Mouse (Mus musculus) liver, embryonic 13.5 days (tissue): Measurements from ENCODE around the gene Fam193a. TPM values are rescaled to one million over a fixed set of nuclear protein-coding genes. Genes with fewer than 3 reads are reported as not detected.

Source experiments
- ATAC-seq: fragments of 200-750 bp; cut with Nextera tagmentation; 2 replicates; pipeline ENCODE4 v1.8.0; 2017; ENCODE audit warnings: low read depth, mild to moderate bottlenecking, moderate number of reproducible peaks, moderate library complexity
- DNase-seq: peaks from one replicate; pipeline ENCODE4 v3.0.0; 2022
- H3K27ac ChIP-seq: fragments of 300-500 bp; sonication (generic); 2 replicates; pipeline ENCODE4 v1.5.1; 2015; ENCODE audit warnings: moderate library complexity, mild to moderate bottlenecking, inconsistent platforms
- H3K27me3 ChIP-seq: fragments of 300-500 bp; sonication (generic); 2 replicates; pipeline ENCODE4 v1.6.1; 2015; ENCODE audit warnings: mild to moderate bottlenecking, inconsistent platforms
- H3K36me3 ChIP-seq: fragments of 300-500 bp; sonication (generic); 2 replicates; pipeline ENCODE4 v1.6.1; 2015; ENCODE audit warnings: mild to moderate bottlenecking, inconsistent platforms
- H3K4me1 ChIP-seq: fragments of 300-500 bp; sonication (generic); replicated peaks from 2 replicates; pipeline ENCODE4 v1.6.1; 2015; ENCODE audit warnings: inconsistent platforms
- H3K4me2 ChIP-seq: fragments of 300-500 bp; sonication (generic); 2 replicates; pipeline ENCODE4 v1.6.1; 2015; ENCODE audit warnings: inconsistent platforms, mild to moderate bottlenecking, moderate library complexity
- H3K4me3 ChIP-seq: fragments of 300-500 bp; sonication (generic); replicated peaks from 2 replicates; pipeline ENCODE4 v1.5.1; 2015; ENCODE audit warnings: mild to moderate bottlenecking, inconsistent platforms
- H3K9ac ChIP-seq: fragments of 300-500 bp; sonication (generic); 2 replicates; pipeline ENCODE4 v1.6.1; 2015; ENCODE audit warnings: mild to moderate bottlenecking, inconsistent platforms
- H3K9me3 ChIP-seq: fragments of 300-500 bp; sonication (generic); replicated peaks from 2 replicates; pipeline ENCODE4 v1.6.1; 2016; ENCODE audit warnings: inconsistent platforms
- WGBS: fragments of 180-500 bp; shearing (Covaris S2); methylation state at CpG from one replicate; pipeline ENCODE4 v1.1.7; 2015; ENCODE audit not compliant: insufficient replicate concordance; 5-methylcytosine and 5-hydroxymethylcytosine counted together
- polyA plus RNA-seq: library from polyadenylated mRNA; unstranded; fragments of >200 nt; fragmentation: Nextera tagmentation; extraction: Ambion mirVana; gene quantifications from 2 replicates; pipeline ENCODE4 v1.2.1, GENCODE M21; 2015

Fam193a gene
- polyA plus RNA-seq, 1 experiment from 2014 or later, result 3.8 TPM

- peaks cover 39% of the 10 kb centered on the region for H3K36me3 ChIP-seq
- H3K27me3 ChIP-seq, result no peaks in the 10 kb centered on the region
- H3K9ac ChIP-seq, result no peak overlapping the region
- DNase-seq (no peak), ATAC-seq (no peak)
- no peaks in the 10 kb centered on the region for H3K9me3 ChIP-seq
- H3K4me2 ChIP-seq, result no peak overlapping the region
- H3K27ac ChIP-seq, result no peak overlapping the region
- H3K4me1 ChIP-seq, result peaks cover 50% of the 10 kb centered on the region
- 79% methylated on average over 6 of the region's 6 CpGs for WGBS
- no peak overlapping the region for H3K4me3 ChIP-seq
These were observed 29.5 kb upstream of the Fam193a start for GRCm38 (mm10) chr5:34340246-34340645.

GRCm38 (mm10) chr5:34352084-34352631 lies 17.6 kb upstream of the Fam193a start:
- Histone ChIP-seq H3K27me3 (no peaks in the 10 kb centered on the region), H3K9me3 (no peaks in the 10 kb centered on the region), H3K4me2 (no peak overlapping the region), H3K4me1 (0 out of 2 replicates have a peak, but pooled peaks cover 6% of the 10 kb centered on the region), H3K9ac (no peak overlapping the region), H3K36me3 (peaks cover 98% of the 10 kb centered on the region), H3K4me3 (no peak overlapping the region), H3K27ac (no peak overlapping the region)
- WGBS, result 87% methylated on average over 3 of the region's 3 CpGs
- no peak for ATAC-seq
- DNase-seq, result no peak

GRCm38 (mm10) chr5:34360261-34360660 lies 9.5 kb upstream of the Fam193a start:
- 86% methylated on average over 3 of the region's 3 CpGs for WGBS
- H3K27ac ChIP-seq, result no peak overlapping the region
- H3K4me3 ChIP-seq, result no peak overlapping the region
- no peaks in the 10 kb centered on the region for H3K4me1 ChIP-seq
- no peaks in the 10 kb centered on the region for H3K9me3 ChIP-seq
- H3K4me2 ChIP-seq, result no peak overlapping the region
- no peaks in the 10 kb centered on the region for H3K27me3 ChIP-seq
- DNase-seq, result no peak
- no peak for ATAC-seq
- H3K36me3 ChIP-seq, result peaks cover 67% of the 10 kb centered on the region
- no peak overlapping the region for H3K9ac ChIP-seq

- no peaks in the 10 kb centered on the region for H3K9me3 ChIP-seq
- H3K4me1 ChIP-seq, result no peaks in the 10 kb centered on the region
- H3K27me3 ChIP-seq, result no peaks in the 10 kb centered on the region
- no peak overlapping the region for H3K4me3 ChIP-seq
- H3K4me2 ChIP-seq, result no peak overlapping the region
- no peak overlapping the region for H3K27ac ChIP-seq
- H3K36me3 ChIP-seq, result peaks cover 43% of the 10 kb centered on the region
- H3K9ac ChIP-seq, result no peak overlapping the region
- ATAC-seq (no peak), DNase-seq (no peak)
These were observed 6.6 kb upstream of the Fam193a start for GRCm38 (mm10) chr5:34363115-34363514.

GRCm38 (mm10) chr5:34368551-34369290 lies 1.0 kb upstream of the Fam193a start:
- no peaks in the 10 kb centered on the region for H3K9me3 ChIP-seq
- peak overlapping the region; percentile 93 for H3K4me3 ChIP-seq
- peak overlapping the region; percentile 75 for H3K27ac ChIP-seq
- DNase-seq (no peak), ATAC-seq (no peak)
- H3K36me3 ChIP-seq, result peaks cover 9% of the 10 kb centered on the region; the same call in 1 of the 2 replicates
- H3K27me3 ChIP-seq, result no peaks in the 10 kb centered on the region
- peak overlapping the region; percentile 81 for H3K9ac ChIP-seq
- H3K4me1 ChIP-seq, result peaks cover 34% of the 10 kb centered on the region
- peak overlapping the region; percentile 93 for H3K4me2 ChIP-seq
- 63% methylated on average over 7 of the region's 7 CpGs for WGBS

- Histone ChIP-seq H3K9me3 (no peaks in the 10 kb centered on the region), H3K27ac (peak overlapping the region; percentile 79), H3K27me3 (no peaks in the 10 kb centered on the region), H3K4me3 (peak overlapping the region; percentile 93), H3K36me3 (0 out of 2 replicates have a peak, but pooled peaks cover 3% of the 10 kb centered on the region), H3K4me2 (peak overlapping the region; percentile 94), H3K9ac (peak overlapping the region; percentile 94), H3K4me1 (peaks cover 43% of the 10 kb centered on the region)
- ATAC-seq (peak; percentile 21; the same call in 1 of the 2 replicates), DNase-seq (peak; percentile 28)
- under 1% methylated on average over 47 of the region's 114 CpGs for WGBS
These were observed 490 bp downstream of the Fam193a start for GRCm38 (mm10) chr5:34370022-34370823.

- Histone ChIP-seq H3K27ac (peak overlapping the region; percentile 79; the same call in 1 of the 2 replicates), H3K36me3 (no peaks in the 10 kb centered on the region), H3K9ac (peak overlapping the region; percentile 94), H3K4me1 (peaks cover 43% of the 10 kb centered on the region), H3K9me3 (no peaks in the 10 kb centered on the region), H3K4me2 (peak overlapping the region; percentile 94), H3K27me3 (no peaks in the 10 kb centered on the region), H3K4me3 (peak overlapping the region; percentile 93)
- DNase-seq, result no peak
- ATAC-seq, result no peak
- WGBS, result 24% methylated on average over 8 of the region's 8 CpGs
These were observed 1.1 kb downstream of the Fam193a start for GRCm38 (mm10) chr5:34370840-34371239.

GRCm38 (mm10) chr5:34372141-34372540 lies 2.4 kb downstream of the Fam193a start:
- no peak overlapping the region for H3K9ac ChIP-seq
- 0 out of 2 replicates have a peak overlapping the region, but pooled peaks have one; percentile 0 for H3K4me3 ChIP-seq
- no peaks in the 10 kb centered on the region for H3K9me3 ChIP-seq
- no peaks in the 10 kb centered on the region for H3K27me3 ChIP-seq
- no peaks in the 10 kb centered on the region for H3K36me3 ChIP-seq
- H3K4me2 ChIP-seq, result peak overlapping the region; percentile 34
- DNase-seq (no peak), ATAC-seq (no peak)
- H3K4me1 ChIP-seq, result peaks cover 49% of the 10 kb centered on the region
- H3K27ac ChIP-seq, result no peak overlapping the region

GRCm38 (mm10) chr5:34372541-34372940 lies 2.8 kb downstream of the Fam193a start:
- no peak for DNase-seq
- ATAC-seq, result no peak
- Histone ChIP-seq H3K36me3 (no peaks in the 10 kb centered on the region), H3K27me3 (no peaks in the 10 kb centered on the region), H3K4me1 (peaks cover 53% of the 10 kb centered on the region), H3K9me3 (no peaks in the 10 kb centered on the region), H3K4me3 (no peak overlapping the region), H3K4me2 (peak overlapping the region; percentile 34; the same call in 1 of the 2 replicates), H3K27ac (no peak overlapping the region), H3K9ac (no peak overlapping the region)

GRCm38 (mm10) chr5:34378787-34379186 lies 9.1 kb downstream of the Fam193a start:
- H3K9me3 ChIP-seq, result no peaks in the 10 kb centered on the region
- H3K4me3 ChIP-seq, result no peak overlapping the region
- no peaks in the 10 kb centered on the region for H3K36me3 ChIP-seq
- H3K27me3 ChIP-seq, result no peaks in the 10 kb centered on the region
- no peak for ATAC-seq
- H3K9ac ChIP-seq, result no peak overlapping the region
- no peak overlapping the region for H3K27ac ChIP-seq
- no peak overlapping the region for H3K4me2 ChIP-seq
- peaks cover 38% of the 10 kb centered on the region for H3K4me1 ChIP-seq
- no peak for DNase-seq

- peaks cover 25% of the 10 kb centered on the region for H3K4me1 ChIP-seq
- ATAC-seq (no peak), DNase-seq (no peak)
- no peak overlapping the region for H3K27ac ChIP-seq
- H3K27me3 ChIP-seq, result no peaks in the 10 kb centered on the region
- H3K9ac ChIP-seq, result no peak overlapping the region
- H3K4me3 ChIP-seq, result no peak overlapping the region
- WGBS, result 70% methylated on average over 2 of the region's 2 CpGs
- H3K36me3 ChIP-seq, result peaks cover 7% of the 10 kb centered on the region
- no peaks in the 10 kb centered on the region for H3K9me3 ChIP-seq
- H3K4me2 ChIP-seq, result no peak overlapping the region
These were observed 12.0 kb downstream of the Fam193a start for GRCm38 (mm10) chr5:34381700-34382099.
